Mouse (Mus musculus) stomach, postnatal 0 days (tissue): ENCODE results near the gene Cgas. TPM values are rescaled to one million over a fixed set of nuclear protein-coding genes. Genes with fewer than 3 reads are reported as not detected.
A peak's percentile ranks its signal among the peaks of the same experiment; 100 is the strongest.

Experiments
- ATAC-seq: fragments of 200-750 bp; cut with Nextera tagmentation; 2 replicates; pipeline ENCODE4 v1.8.0; 2017; ENCODE audit not compliant: low FRiP score, low TSS enrichment
- DNase-seq: peaks from one replicate; pipeline ENCODE4 v3.0.0-alpha.2; 2016; ENCODE audit warnings: low spot score
- H3K27ac ChIP-seq: fragments of 300-500 bp; sonication (generic); replicated peaks from 2 replicates; pipeline ENCODE4 v1.5.1; 2014; ENCODE audit warnings: mild to moderate bottlenecking, control low read depth
- H3K27me3 ChIP-seq: fragments of 300-500 bp; sonication (generic); 2 replicates; pipeline ENCODE4 v1.6.1; 2014; ENCODE audit warnings: low read length; ENCODE audit not compliant: control insufficient read depth, insufficient read depth
- H3K36me3 ChIP-seq: fragments of 300-500 bp; sonication (generic); 2 replicates; pipeline ENCODE4 v1.6.1; 2014; ENCODE audit warnings: low read length, mixed read lengths; ENCODE audit not compliant: control insufficient read depth, insufficient read depth
- H3K4me1 ChIP-seq: fragments of 300-500 bp; sonication (generic); replicated peaks from 2 replicates; pipeline ENCODE4 v1.6.1; 2014; ENCODE audit warnings: antibody characterized with exemption; ENCODE audit not compliant: control insufficient read depth, insufficient read depth
- H3K4me2 ChIP-seq: fragments of 300-500 bp; sonication (generic); replicated peaks from 2 replicates; pipeline ENCODE4 v1.6.1; 2014; ENCODE audit warnings: low read depth, mild to moderate bottlenecking, control low read depth, moderate library complexity
- H3K4me3 ChIP-seq: fragments of 300-500 bp; sonication (generic); 2 replicates; pipeline ENCODE4 v1.5.1; 2014; ENCODE audit warnings: low read depth, low read length, control low read depth
- H3K9ac ChIP-seq: fragments of 300-500 bp; sonication (generic); 2 replicates; pipeline ENCODE4 v1.6.1; 2014; ENCODE audit warnings: mild to moderate bottlenecking, low read length, control low read depth, mixed read lengths
- H3K9me3 ChIP-seq: fragments of 300-500 bp; sonication (generic); 2 replicates; pipeline ENCODE4 v1.6.1; 2016; ENCODE audit warnings: low read length; ENCODE audit not compliant: control insufficient read depth
- CTCF ChIP-seq: IDR thresholded peaks from 2 replicates; pipeline ENCODE4 v1.5.1; 2016; ENCODE audit warnings: antibody characterized with exemption, low read depth, mild to moderate bottlenecking, moderate library complexity
- EP300 ChIP-seq: optimal IDR thresholded peaks from 2 replicates; pipeline ENCODE3; 2016; ENCODE audit warnings: antibody characterized with exemption
- WGBS: fragments of 180-500 bp; shearing (Covaris S2); extraction: QIAGEN DNeasy Blood & Tissue Kit; methylation state at CpG from one replicate; pipeline ENCODE4 v1.1.7; 2014; 5-methylcytosine and 5-hydroxymethylcytosine counted together
- polyA plus RNA-seq: library from polyadenylated mRNA; unstranded; fragments of >200 nt; fragmentation: Nextera tagmentation; extraction: Ambion mirVana; gene quantifications from 2 replicates; pipeline ENCODE4 v1.2.1, GENCODE M21; 2015

The Cgas gene
- polyA plus RNA-seq, 1 experiment from 2014 or later: 1.6 TPM

DNA sequence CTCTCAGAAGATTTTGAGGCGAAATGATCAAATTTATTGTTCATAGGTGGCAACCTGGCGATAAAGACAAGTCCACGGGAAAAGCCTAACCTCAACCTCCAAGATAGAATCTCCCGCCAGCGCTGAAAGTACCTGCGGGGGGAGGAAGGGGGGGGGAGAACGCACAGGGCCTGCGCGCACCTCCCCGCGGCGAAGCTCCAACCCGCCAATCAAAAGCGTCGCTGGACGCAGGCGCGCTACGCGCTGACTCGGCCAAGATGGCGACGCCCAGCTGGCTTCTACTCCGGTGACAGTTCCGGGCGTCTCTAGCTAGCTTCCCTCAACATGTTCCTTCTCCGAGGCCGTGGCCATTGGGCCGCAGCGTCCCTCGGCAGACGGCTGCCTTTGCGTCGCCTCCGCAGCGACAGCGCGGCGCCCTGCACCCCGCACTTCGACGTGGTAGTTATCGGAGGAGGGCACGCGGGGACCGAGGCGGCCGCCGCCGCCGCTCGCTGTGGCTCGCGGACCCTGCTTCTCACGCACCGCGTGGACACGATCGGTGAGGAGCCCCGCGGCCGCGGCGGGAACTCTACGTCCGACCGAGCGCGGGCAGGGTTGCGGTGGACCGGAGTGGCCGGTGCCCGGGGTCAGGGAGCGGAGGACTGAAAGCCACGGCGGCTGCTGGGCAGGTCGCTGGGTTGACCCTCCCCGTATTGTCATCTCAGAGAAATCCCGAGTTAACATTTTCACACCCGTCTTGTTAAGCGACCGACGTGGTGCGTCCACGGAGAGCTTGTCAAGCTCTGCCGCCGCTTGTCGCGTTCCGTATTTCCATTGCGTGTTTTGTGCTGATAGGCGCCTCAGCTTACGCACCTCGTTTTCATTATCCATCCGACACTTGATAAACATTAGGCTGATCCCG lies 5.2 kb upstream of the Cgas start, which contains the start of the genes Mto1 and Gm17324:
Gene Mto1, plus strand, starts transcription at position 236 of the 901 bp plus-strand sequence.
Gene Gm17324, minus strand, starts transcription at position 814 of the 901 bp plus-strand sequence.
- TF ChIP-seq EP300: no peak
- no peak; the same call in 1 of the 2 replicates for TF ChIP-seq CTCF
- WGBS: under 1% methylated on average over 88 of the region's 96 CpGs
- Histone ChIP-seq H3K4me1 (no peaks in the 10 kb centered on the region), H3K9ac (peak within 1 kb of the TSS; percentile 90), H3K4me3 (peak within 1 kb of the TSS; percentile 97), H3K27me3 (no peaks in the 10 kb centered on the region), H3K27ac (peak within 1 kb of the TSS; percentile 95), H3K9me3 (no peaks in the 10 kb centered on the region), H3K4me2 (peak within 1 kb of the TSS; percentile 70), H3K36me3 (peaks cover 7% of the 10 kb centered on the region)
- ATAC-seq (peak; percentile 96), DNase-seq (peak; percentile 94)

DNA sequence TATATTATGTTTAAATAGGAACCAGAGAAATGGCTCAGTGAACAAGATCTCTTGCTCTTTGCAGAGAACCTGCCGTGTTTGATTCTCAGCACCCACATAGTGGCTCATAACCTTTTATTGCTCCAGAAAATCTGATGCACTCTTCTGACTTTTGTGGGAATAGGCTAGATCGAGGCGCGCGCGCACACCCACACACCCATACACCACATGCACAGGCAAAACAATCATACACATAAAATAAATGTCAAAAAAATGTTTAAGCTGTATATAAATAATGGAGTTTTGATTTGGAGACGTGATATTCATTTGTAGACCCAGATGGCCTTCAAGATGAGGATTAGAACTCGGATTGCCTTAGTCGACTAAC lies 4.6 kb upstream of the Cgas start:
- Histone ChIP-seq H3K9me3 (no peaks in the 10 kb centered on the region), H3K4me1 (no peaks in the 10 kb centered on the region), H3K4me2 (peak overlapping the region; percentile 70), H3K9ac (peak overlapping the region; percentile 90; the same call in 1 of the 2 replicates), H3K4me3 (peak overlapping the region; percentile 97), H3K27ac (peak overlapping the region; percentile 95; the same call in 1 of the 2 replicates), H3K36me3 (peaks cover 2% of the 10 kb centered on the region), H3K27me3 (no peaks in the 10 kb centered on the region)
- DNase-seq (no peak), ATAC-seq (no peak)
- no peak for TF ChIP-seq CTCF
- TF ChIP-seq EP300: no peak
- 31% methylated on average over 9 of the region's 9 CpGs for WGBS

DNA sequence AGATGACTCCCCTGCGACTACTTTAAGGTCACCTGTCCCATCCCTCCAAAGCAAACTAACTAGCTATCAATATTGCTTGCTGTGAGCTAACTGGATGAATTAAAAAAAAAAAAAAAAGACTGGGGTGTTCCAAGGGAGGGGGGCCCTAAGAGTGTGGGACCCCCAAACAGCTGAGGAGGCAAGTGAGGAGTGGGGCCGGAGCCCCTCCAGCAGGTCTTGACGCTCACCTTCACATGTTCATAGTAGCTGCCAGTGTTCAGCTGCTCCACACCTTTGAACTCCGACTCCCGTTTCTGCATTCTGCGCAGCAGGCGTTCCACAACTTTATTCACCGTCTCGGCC lies 829 bp downstream of the Cgas start:
- WGBS: 9% methylated on average over 9 of the region's 9 CpGs

DNA sequence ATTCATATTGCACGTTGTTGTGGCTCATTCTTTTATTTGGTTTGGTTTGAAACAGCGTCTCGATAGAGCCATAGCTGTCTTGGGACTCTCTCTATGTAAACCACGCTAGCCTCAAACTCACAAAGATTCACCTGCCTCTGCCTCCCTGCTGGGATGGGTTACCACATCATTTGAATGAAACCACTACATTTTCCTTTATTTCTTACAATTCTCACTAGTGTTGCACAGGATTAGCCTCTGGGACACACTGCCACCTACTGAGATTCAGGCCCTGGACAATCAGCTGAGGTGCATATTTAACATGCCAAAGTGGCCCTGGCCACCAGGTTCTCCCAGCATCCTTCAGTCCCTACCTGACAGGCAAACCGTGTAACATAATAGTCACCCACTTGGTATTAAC lies 3.6 kb downstream of the Cgas start:
- TF ChIP-seq CTCF (peak; percentile 34), EP300 (no peak)
- Histone ChIP-seq H3K4me3 (no peak overlapping the region), H3K4me2 (no peak overlapping the region), H3K36me3 (no peaks in the 10 kb centered on the region), H3K9ac (no peak overlapping the region), H3K4me1 (no peaks in the 10 kb centered on the region), H3K27me3 (no peaks in the 10 kb centered on the region), H3K27ac (no peak overlapping the region), H3K9me3 (no peaks in the 10 kb centered on the region)
- WGBS: 68% methylated on average over 5 of the region's 5 CpGs
- DNase-seq (no peak), ATAC-seq (no peak)

More for the DNA sequence above, 829 bp downstream of the Cgas start:
- no peaks in the 10 kb centered on the region for H3K27me3 ChIP-seq
- ATAC-seq: peak; percentile 43; the same call in 1 of the 2 replicates
- no peaks in the 10 kb centered on the region for H3K4me1 ChIP-seq
- peak overlapping the region; percentile 63 for H3K4me3 ChIP-seq
- no peak for DNase-seq
- TF ChIP-seq EP300 (no peak), CTCF (no peak)
- H3K27ac ChIP-seq: no peak overlapping the region
- H3K9ac ChIP-seq: peak overlapping the region; percentile 70
- no peaks in the 10 kb centered on the region for H3K9me3 ChIP-seq
- peak overlapping the region; percentile 94 for H3K4me2 ChIP-seq
- no peaks in the 10 kb centered on the region for H3K36me3 ChIP-seq

DNA sequence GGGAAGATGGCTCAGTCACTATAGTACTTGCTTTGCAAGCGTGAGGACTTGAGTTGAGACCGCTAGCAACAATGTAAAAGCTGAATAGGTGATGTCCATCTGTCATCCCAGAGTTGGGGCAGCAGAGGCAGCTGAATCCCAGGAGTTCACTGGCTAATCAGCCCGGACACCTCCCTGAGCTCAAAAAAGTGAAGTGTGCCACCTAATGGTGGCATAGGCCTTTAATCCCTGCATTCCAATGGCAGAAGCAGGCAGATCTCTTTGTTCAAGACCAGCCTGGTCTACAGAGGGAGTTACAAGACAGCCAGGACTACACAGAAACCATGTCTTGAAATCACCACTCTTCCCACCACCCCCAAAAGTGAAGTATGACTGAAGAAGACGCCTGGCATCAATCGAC lies 10.6 kb downstream of the Cgas start:
- Histone ChIP-seq H3K4me3 (no peak overlapping the region), H3K27me3 (no peaks in the 10 kb centered on the region), H3K9ac (no peak overlapping the region), H3K4me1 (no peaks in the 10 kb centered on the region), H3K27ac (no peak overlapping the region), H3K36me3 (no peaks in the 10 kb centered on the region), H3K9me3 (no peaks in the 10 kb centered on the region), H3K4me2 (no peak overlapping the region)
- ATAC-seq: no peak
- no peak for DNase-seq
- no peak for TF ChIP-seq EP300
- peak; percentile 18 for TF ChIP-seq CTCF
- WGBS: 91% methylated on average over 5 of the region's 5 CpGs

DNA sequence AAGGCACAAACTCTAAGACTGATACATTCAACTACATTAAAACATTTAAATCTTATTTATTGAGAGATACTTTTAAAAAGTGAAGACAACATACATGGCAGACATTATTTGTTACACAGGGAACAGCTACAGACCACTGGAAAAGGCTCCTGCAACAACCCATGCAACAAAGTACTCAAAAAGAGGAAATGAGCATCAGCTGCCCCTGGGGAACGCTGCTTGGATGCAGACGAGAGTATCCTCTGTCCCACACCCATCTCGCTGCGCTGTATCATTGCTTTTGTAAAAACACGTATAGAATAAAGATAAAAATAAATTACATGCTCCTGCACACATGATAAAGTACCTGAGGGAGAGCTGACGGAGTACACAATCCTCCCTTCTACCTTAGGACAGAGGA lies 12.6 kb downstream of the Cgas start:
- H3K9ac ChIP-seq: no peak overlapping the region
- H3K4me1 ChIP-seq: no peaks in the 10 kb centered on the region
- no peak for ATAC-seq
- DNase-seq: no peak
- no peak overlapping the region for H3K4me2 ChIP-seq
- TF ChIP-seq CTCF (no peak), EP300 (no peak)
- no peaks in the 10 kb centered on the region for H3K36me3 ChIP-seq
- WGBS: 72% methylated on average over 6 of the region's 6 CpGs
- no peaks in the 10 kb centered on the region for H3K9me3 ChIP-seq
- no peaks in the 10 kb centered on the region for H3K27me3 ChIP-seq
- H3K4me3 ChIP-seq: no peak overlapping the region
- no peak overlapping the region for H3K27ac ChIP-seq
